Mouse (Mus musculus): ENCODE data around the gene Tcf7l1.

GRCm38 (mm10) chr6:72797763-72798162, 8.7 kb upstream of the Tcf7l1 start:
- no peak for TF ChIP-seq CTCF (IDR thresholded peaks at IDR 0.05; ENCODE audit: borderline replicate concordance, insufficient read depth, low read depth, low read length)
- no peak for TF ChIP-seq POLR2A (IDR thresholded peaks at IDR 0.05; ENCODE audit: borderline replicate concordance, insufficient read depth, low read length)

Measured in cerebellum, adult 2 months (tissue).